Mouse (Mus musculus) heart, postnatal 0 days (tissue): Measurements from ENCODE around the gene Avil.

ENCODE experiments used
- CTCF ChIP-seq: IDR thresholded peaks from 2 replicates; pipeline ENCODE4 v1.5.1; 2016; ENCODE audit warnings: antibody characterized with exemption, control low read depth, low read depth
- EP300 ChIP-seq: IDR thresholded peaks from 2 replicates; pipeline ENCODE4 v1.6.1; 2016; ENCODE audit warnings: antibody characterized with exemption, low read depth

GRCm38 (mm10) chr10:127061085-127061484 lies 60.6 kb downstream of the Avil start:
- TF ChIP-seq CTCF (no peak), EP300 (no peak)
